Mouse (Mus musculus): ENCODE results near the gene Aldh3b3. TPM values are rescaled to one million over a fixed set of nuclear protein-coding genes. Genes with fewer than 3 reads are reported as not detected.

The Aldh3b3 gene
- polyA plus RNA-seq, 1 experiment from 2014 or later: not detected

- 18% methylated on average over 8 of the region's 8 CpGs for WGBS
- Histone ChIP-seq H3K4me1 (peaks cover 23% of the 10 kb centered on the region), H3K36me3 (no peaks in the 10 kb centered on the region), H3K27ac (no peak overlapping the region), H3K9ac (0 out of 2 replicates have a peak overlapping the region, but pooled peaks have one; percentile 13), H3K4me2 (replicated peaks) (0 out of 2 replicates have a peak overlapping the region, but pooled peaks have one; percentile 4), H3K27me3 (replicated peaks) (no peaks in the 10 kb centered on the region), H3K4me3 (no peak overlapping the region), H3K9me3 (no peaks in the 10 kb centered on the region)
- ATAC-seq (ENCODE audit: low FRiP score, low read depth): no peak; the same call in 1 of the 2 replicates
These were observed 26.8 kb downstream of the Aldh3b3 start for GRCm38 (mm10) chr19:3985261-3985681.

GRCm38 (mm10) chr19:3986334-3986733, 27.9 kb downstream of the Aldh3b3 start, which contains the start of gene Acy3:
Acy3 (plus strand) TSS chr19:3986570.
- Histone ChIP-seq H3K9ac (no peak within 1 kb of the TSS), H3K27me3 (replicated peaks) (no peaks in the 10 kb centered on the region), H3K4me3 (no peak within 1 kb of the TSS), H3K36me3 (no peaks in the 10 kb centered on the region), H3K9me3 (no peaks in the 10 kb centered on the region), H3K4me2 (replicated peaks) (0 out of 2 replicates have a peak within 1 kb of the TSS, but pooled peaks have one; percentile 4), H3K4me1 (peaks cover 27% of the 10 kb centered on the region), H3K27ac (no peak within 1 kb of the TSS)
- 12% methylated on average over 8 of the region's 8 CpGs for WGBS
- ATAC-seq (ENCODE audit: low FRiP score, low read depth): peak; percentile 54; the same call in 1 of the 2 replicates

- 92% methylated on average over 14 of the region's 14 CpGs for WGBS
- no peak for ATAC-seq (ENCODE audit: low FRiP score, low read depth)
- Histone ChIP-seq H3K9ac (no peak overlapping the region), H3K4me2 (replicated peaks) (no peak overlapping the region), H3K36me3 (no peaks in the 10 kb centered on the region), H3K4me3 (no peak overlapping the region), H3K27ac (no peak overlapping the region), H3K27me3 (replicated peaks) (no peaks in the 10 kb centered on the region), H3K4me1 (peaks cover 27% of the 10 kb centered on the region), H3K9me3 (no peaks in the 10 kb centered on the region)
These were observed 29.6 kb downstream of the Aldh3b3 start for GRCm38 (mm10) chr19:3988066-3988465.

GRCm38 (mm10) chr19:3988750-3989149, 30.3 kb downstream of the Aldh3b3 start:
- H3K4me3 ChIP-seq: no peak overlapping the region
- ATAC-seq (ENCODE audit: low FRiP score, low read depth): no peak
- WGBS: 95% methylated on average over 4 of the region's 4 CpGs
- peaks cover 26% of the 10 kb centered on the region for H3K4me1 ChIP-seq
- no peaks in the 10 kb centered on the region for H3K36me3 ChIP-seq
- H3K27ac ChIP-seq: no peak overlapping the region
- H3K4me2 ChIP-seq (replicated peaks): no peak overlapping the region
- no peak overlapping the region for H3K9ac ChIP-seq
- no peaks in the 10 kb centered on the region for H3K9me3 ChIP-seq
- H3K27me3 ChIP-seq (replicated peaks): no peaks in the 10 kb centered on the region

- H3K27ac ChIP-seq: no peak overlapping the region
- H3K4me3 ChIP-seq: no peak overlapping the region
- H3K36me3 ChIP-seq: no peaks in the 10 kb centered on the region
- no peak for ATAC-seq (ENCODE audit: low FRiP score, low read depth)
- H3K27me3 ChIP-seq (replicated peaks): no peaks in the 10 kb centered on the region
- no peaks in the 10 kb centered on the region for H3K9me3 ChIP-seq
- 38% methylated on average over 6 of the region's 6 CpGs for WGBS
- H3K4me2 ChIP-seq (replicated peaks): no peak overlapping the region
- no peak overlapping the region for H3K9ac ChIP-seq
- peaks cover 8% of the 10 kb centered on the region for H3K4me1 ChIP-seq
These were observed 32.4 kb downstream of the Aldh3b3 start for GRCm38 (mm10) chr19:3990804-3991203.

GRCm38 (mm10) chr19:3991562-3991961, 33.1 kb downstream of the Aldh3b3 start:
- Histone ChIP-seq H3K4me1 (0 out of 2 replicates have a peak, but pooled peaks cover 4% of the 10 kb centered on the region), H3K27ac (no peak overlapping the region), H3K4me2 (replicated peaks) (no peak overlapping the region), H3K4me3 (no peak overlapping the region), H3K27me3 (replicated peaks) (no peaks in the 10 kb centered on the region), H3K9ac (no peak overlapping the region), H3K9me3 (no peaks in the 10 kb centered on the region), H3K36me3 (no peaks in the 10 kb centered on the region)
- 95% methylated on average over 3 of the region's 3 CpGs for WGBS
- no peak for ATAC-seq (ENCODE audit: low FRiP score, low read depth)

- no peaks in the 10 kb centered on the region for H3K9me3 ChIP-seq
- 85% methylated on average over 3 of the region's 3 CpGs for WGBS
- H3K36me3 ChIP-seq: no peaks in the 10 kb centered on the region
These were observed 33.5 kb downstream of the Aldh3b3 start for GRCm38 (mm10) chr19:3991966-3992365.

GRCm38 (mm10) chr19:3992416-3992815, 34.0 kb downstream of the Aldh3b3 start, which contains the start of gene Tbx10:
Tbx10 (plus strand) TSS chr19:3992752.
- no peak within 1 kb of the TSS for H3K9ac ChIP-seq
- no peak within 1 kb of the TSS for H3K4me2 ChIP-seq (replicated peaks)
- WGBS: 57% methylated on average over 5 of the region's 5 CpGs
- no peak for ATAC-seq (ENCODE audit: low FRiP score, low read depth)
- no peaks in the 10 kb centered on the region for H3K36me3 ChIP-seq
- no peaks in the 10 kb centered on the region for H3K27me3 ChIP-seq (replicated peaks)
- H3K4me1 ChIP-seq: 0 out of 2 replicates have a peak, but pooled peaks cover 4% of the 10 kb centered on the region
- H3K4me3 ChIP-seq: no peak within 1 kb of the TSS
- no peaks in the 10 kb centered on the region for H3K9me3 ChIP-seq
- H3K27ac ChIP-seq: no peak within 1 kb of the TSS

More at GRCm38 (mm10) chr19:3991966-3992365, 33.5 kb downstream of the Aldh3b3 start:
- no peak overlapping the region for H3K4me2 ChIP-seq (replicated peaks)
- no peak overlapping the region for H3K27ac ChIP-seq
- no peaks in the 10 kb centered on the region for H3K27me3 ChIP-seq (replicated peaks)
- no peak for ATAC-seq (ENCODE audit: low FRiP score, low read depth)
- no peak overlapping the region for H3K4me3 ChIP-seq
- 0 out of 2 replicates have a peak, but pooled peaks cover 4% of the 10 kb centered on the region for H3K4me1 ChIP-seq
- H3K9ac ChIP-seq: no peak overlapping the region

- Histone ChIP-seq H3K36me3 (no peaks in the 10 kb centered on the region), H3K27me3 (replicated peaks) (no peaks in the 10 kb centered on the region), H3K9ac (no peak overlapping the region), H3K4me3 (no peak overlapping the region), H3K4me1 (peaks cover 9% of the 10 kb centered on the region; the same call in 1 of the 2 replicates), H3K9me3 (no peaks in the 10 kb centered on the region), H3K4me2 (replicated peaks) (no peak overlapping the region), H3K27ac (no peak overlapping the region)
- 67% methylated on average over 6 of the region's 6 CpGs for WGBS
- ATAC-seq (ENCODE audit: low FRiP score, low read depth): no peak
These were observed 36.5 kb downstream of the Aldh3b3 start for GRCm38 (mm10) chr19:3994932-3995331.

- no peak overlapping the region for H3K27ac ChIP-seq
- 93% methylated on average over 3 of the region's 3 CpGs for WGBS
- no peak overlapping the region for H3K4me2 ChIP-seq (replicated peaks)
- H3K9ac ChIP-seq: no peak overlapping the region
- H3K27me3 ChIP-seq (replicated peaks): no peaks in the 10 kb centered on the region
- no peaks in the 10 kb centered on the region for H3K36me3 ChIP-seq
- H3K4me1 ChIP-seq: peaks cover 9% of the 10 kb centered on the region; the same call in 1 of the 2 replicates
- no peak for ATAC-seq (ENCODE audit: low FRiP score, low read depth)
- H3K9me3 ChIP-seq: no peaks in the 10 kb centered on the region
- H3K4me3 ChIP-seq: no peak overlapping the region
These were observed 37.1 kb downstream of the Aldh3b3 start for GRCm38 (mm10) chr19:3995505-3995904.

- Histone ChIP-seq H3K27ac (no peak overlapping the region), H3K4me3 (no peak overlapping the region)
- ATAC-seq (ENCODE audit: low FRiP score, low read depth): no peak
These were observed 37.7 kb downstream of the Aldh3b3 start for GRCm38 (mm10) chr19:3996106-3996505.

GRCm38 (mm10) chr19:3996747-3997146, 38.3 kb downstream of the Aldh3b3 start:
- Histone ChIP-seq H3K9me3 (no peaks in the 10 kb centered on the region), H3K27ac (no peak overlapping the region), H3K9ac (no peak overlapping the region), H3K4me3 (no peak overlapping the region), H3K4me1 (peaks cover 15% of the 10 kb centered on the region), H3K36me3 (no peaks in the 10 kb centered on the region), H3K4me2 (replicated peaks) (no peak overlapping the region), H3K27me3 (replicated peaks) (no peaks in the 10 kb centered on the region)
- WGBS: 89% methylated on average over 8 of the region's 8 CpGs
- no peak for ATAC-seq (ENCODE audit: low FRiP score, low read depth)

More at GRCm38 (mm10) chr19:3996106-3996505, 37.7 kb downstream of the Aldh3b3 start:
- peaks cover 9% of the 10 kb centered on the region for H3K4me1 ChIP-seq
- H3K27me3 ChIP-seq (replicated peaks): no peaks in the 10 kb centered on the region
- H3K9ac ChIP-seq: no peak overlapping the region
- 76% methylated on average over 7 of the region's 7 CpGs for WGBS
- H3K36me3 ChIP-seq: no peaks in the 10 kb centered on the region
- H3K4me2 ChIP-seq (replicated peaks): no peak overlapping the region
- H3K9me3 ChIP-seq: no peaks in the 10 kb centered on the region

GRCm38 (mm10) chr19:3997231-3997630, 38.8 kb downstream of the Aldh3b3 start:
- H3K36me3 ChIP-seq: no peaks in the 10 kb centered on the region
- H3K9me3 ChIP-seq: no peaks in the 10 kb centered on the region
- H3K4me3 ChIP-seq: no peak overlapping the region
- WGBS: 63% methylated on average over 8 of the region's 8 CpGs
- no peak overlapping the region for H3K27ac ChIP-seq
- H3K4me1 ChIP-seq: peaks cover 17% of the 10 kb centered on the region
- ATAC-seq (ENCODE audit: low FRiP score, low read depth): no peak
- no peaks in the 10 kb centered on the region for H3K27me3 ChIP-seq (replicated peaks)
- no peak overlapping the region for H3K4me2 ChIP-seq (replicated peaks)
- no peak overlapping the region for H3K9ac ChIP-seq

All from neural tube, embryonic 12.5 days (tissue).